Mouse (Mus musculus) kidney, adult 2 months (tissue): Measurements from ENCODE around the gene Scgb2b26.

ENCODE experiments used
- CTCF ChIP-seq: fragments of 200-500 bp; conservative IDR thresholded peaks from 2 replicates; pipeline ENCODE4 v1.5.1; 2011; ENCODE audit warnings: low read depth, mild to moderate bottlenecking, control low read depth, low read length, moderate library complexity, mixed read lengths; ENCODE audit not compliant: insufficient read depth, insufficient read length
- POLR2A ChIP-seq: fragments of 200-500 bp; IDR thresholded peaks from one replicate; pipeline ENCODE4 v1.6.1; 2011; ENCODE audit warnings: low read depth, low read length, control low read depth

GRCm38 (mm10) chr7:33900803-33901202, 44.0 kb downstream of the Scgb2b26 start:
- TF ChIP-seq POLR2A: no peak
- TF ChIP-seq CTCF: no peak
